Mouse (Mus musculus) hematopoietic stem cell, adult 5-6 weeks (primary cell): ENCODE data around the gene 1600002K03Rik. TPM values are rescaled to one million over a fixed set of nuclear protein-coding genes. Genes with fewer than 3 reads are reported as not detected.

Experiments used
- ATAC-seq, 2 experiments: fragments of 125-278 bp in 1 of 2; replicated peaks in 1 of 2; 2 replicates each; pipeline ENCODE4 v1.8.0; 2016 to 2017; ENCODE audit warnings: inconsistent platforms in 2 of 2, mild to moderate bottlenecking in 2 of 2, moderate number of reproducible peaks in 2 of 2, low read depth in 1 of 2, moderate TSS enrichment in 1 of 2; ENCODE audit not compliant: low FRiP score in 2 of 2, poor library complexity in 2 of 2, severe bottlenecking in 2 of 2, insufficient read depth in 1 of 2, low TSS enrichment in 1 of 2
- total RNA-seq: library from RNA; stranded (forward); fragments of 172-1452, 232-1000 nt; gene quantifications from 2 replicates; pipeline ENCODE4 v1.2.3, GENCODE M21; 2017

1600002K03Rik gene
- total RNA-seq, result 9.1 and 26.2 TPM in 2 replicates

- ATAC-seq, result peak; percentile 82 to 84
Observed at GRCm38 (mm10) chr10:80172527-80173292, at the start of gene 1600002K03Rik. Gene 1600002K03Rik (plus strand): TSS chr10:80172944.

GRCm38 (mm10) chr10:80123932-80124562 lies 48.7 kb upstream of the 1600002K03Rik start:
- no peak for ATAC-seq

GRCm38 (mm10) chr10:80127920-80128319 lies 44.8 kb upstream of the 1600002K03Rik start:
- no peak for ATAC-seq

GRCm38 (mm10) chr10:80129846-80130245 lies 42.9 kb upstream of the 1600002K03Rik start:
- ATAC-seq, result no peak

- ATAC-seq, result no peak
Observed at GRCm38 (mm10) chr10:80130403-80131031, 42.2 kb upstream of the 1600002K03Rik start.

- ATAC-seq, result no peak
Observed at GRCm38 (mm10) chr10:80131316-80131951, 41.3 kb upstream of the 1600002K03Rik start.

GRCm38 (mm10) chr10:80131952-80132350 lies 40.8 kb upstream of the 1600002K03Rik start:
- ATAC-seq, result no peak

- no peak for ATAC-seq
Observed at GRCm38 (mm10) chr10:80133226-80133849, 39.4 kb upstream of the 1600002K03Rik start.

- ATAC-seq, result no peak
Observed at GRCm38 (mm10) chr10:80134421-80134820, 38.3 kb upstream of the 1600002K03Rik start.

GRCm38 (mm10) chr10:80135161-80135560 lies 37.6 kb upstream of the 1600002K03Rik start:
- no peak for ATAC-seq

- ATAC-seq, result no peak
Observed at GRCm38 (mm10) chr10:80135641-80136040, 37.1 kb upstream of the 1600002K03Rik start.

GRCm38 (mm10) chr10:80136179-80136951 lies 36.4 kb upstream of the 1600002K03Rik start:
- no peak for ATAC-seq

GRCm38 (mm10) chr10:80136952-80137625 lies 35.7 kb upstream of the 1600002K03Rik start:
- ATAC-seq, result no peak

GRCm38 (mm10) chr10:80137626-80138552 lies 34.9 kb upstream of the 1600002K03Rik start:
- no peak for ATAC-seq
